Mouse (Mus musculus) kidney, adult 2 months (tissue): ENCODE results near the gene Ap1b1.

Experiments
- CTCF ChIP-seq: fragments of 200-500 bp; conservative IDR thresholded peaks from 2 replicates; pipeline ENCODE4 v1.5.1; 2011; ENCODE audit warnings: low read depth, mild to moderate bottlenecking, control low read depth, low read length, moderate library complexity, mixed read lengths; ENCODE audit not compliant: insufficient read depth, insufficient read length
- POLR2A ChIP-seq: fragments of 200-500 bp; IDR thresholded peaks from one replicate; pipeline ENCODE4 v1.6.1; 2011; ENCODE audit warnings: low read depth, low read length, control low read depth

- TF ChIP-seq CTCF (no peak), POLR2A (no peak)
Observed at GRCm38 (mm10) chr11:4983538-4983937, 3.1 kb upstream of the Ap1b1 start.
